Mouse (Mus musculus) intestine, embryonic 15.5 days (tissue): ENCODE data around the gene Cenpm. TPM values are rescaled to one million over a fixed set of nuclear protein-coding genes. Genes with fewer than 3 reads are reported as not detected.

ENCODE experiments used
- ATAC-seq: fragments of 200-750 bp; cut with Nextera tagmentation; 2 replicates; pipeline ENCODE4 v1.8.0; 2017; ENCODE audit warnings: moderate TSS enrichment, moderate library complexity
- H3K27ac ChIP-seq: fragments of 300-500 bp; sonication (generic); 2 replicates; pipeline ENCODE4 v1.5.1; 2015; ENCODE audit warnings: mild to moderate bottlenecking, inconsistent platforms
- H3K27me3 ChIP-seq: fragments of 300-500 bp; sonication (generic); replicated peaks from 2 replicates; pipeline ENCODE4 v1.6.1; 2015; ENCODE audit warnings: inconsistent platforms
- H3K36me3 ChIP-seq: fragments of 300-500 bp; sonication (generic); 2 replicates; pipeline ENCODE4 v1.6.1; 2015; ENCODE audit warnings: inconsistent platforms
- H3K4me1 ChIP-seq: fragments of 300-500 bp; sonication (generic); replicated peaks from 2 replicates; pipeline ENCODE4 v1.6.1; 2015; ENCODE audit warnings: inconsistent platforms
- H3K4me2 ChIP-seq: fragments of 300-500 bp; sonication (generic); replicated peaks from 2 replicates; pipeline ENCODE4 v1.6.1; 2015; ENCODE audit warnings: mild to moderate bottlenecking, inconsistent platforms
- H3K4me3 ChIP-seq: fragments of 300-500 bp; sonication (generic); replicated peaks from 2 replicates; pipeline ENCODE4 v1.5.1; 2015; ENCODE audit warnings: inconsistent platforms
- H3K9ac ChIP-seq: fragments of 300-500 bp; sonication (generic); 2 replicates; pipeline ENCODE4 v1.6.1; 2015; ENCODE audit warnings: inconsistent platforms
- H3K9me3 ChIP-seq: fragments of 300-500 bp; sonication (generic); 2 replicates; pipeline ENCODE4 v1.6.1; 2016; ENCODE audit warnings: inconsistent platforms
- WGBS: fragments of 180-500 bp; shearing (Covaris S2); methylation state at CpG from one replicate; pipeline ENCODE4 v1.1.7; 2015; 5-methylcytosine and 5-hydroxymethylcytosine counted together
- polyA plus RNA-seq: library from polyadenylated mRNA; unstranded; fragments of >200 nt; fragmentation: Nextera tagmentation; extraction: Ambion mirVana; gene quantifications from 2 replicates; pipeline ENCODE4 v1.2.1, GENCODE M21; 2015

The Cenpm gene
- polyA plus RNA-seq, 1 experiment from 2014 or later, result 49.1 TPM

GRCm38 (mm10) chr15:82197937-82198336 is 46.6 kb downstream of the Cenpm start:
- H3K27ac ChIP-seq, result no peak overlapping the region
- WGBS, result 93% methylated on average over 11 of the region's 11 CpGs
- no peak overlapping the region for H3K4me2 ChIP-seq
- no peak for ATAC-seq
- H3K4me1 ChIP-seq, result no peaks in the 10 kb centered on the region
- H3K27me3 ChIP-seq, result no peaks in the 10 kb centered on the region
- peaks cover 87% of the 10 kb centered on the region for H3K36me3 ChIP-seq
- H3K9me3 ChIP-seq, result no peaks in the 10 kb centered on the region
- no peak overlapping the region for H3K4me3 ChIP-seq
- no peak overlapping the region for H3K9ac ChIP-seq

- no peaks in the 10 kb centered on the region for H3K4me1 ChIP-seq
- WGBS, result 91% methylated on average over 10 of the region's 10 CpGs
- H3K4me2 ChIP-seq, result no peak overlapping the region
- H3K9me3 ChIP-seq, result no peaks in the 10 kb centered on the region
- H3K4me3 ChIP-seq, result no peak overlapping the region
- ATAC-seq, result no peak
- no peak overlapping the region for H3K9ac ChIP-seq
- peaks cover 91% of the 10 kb centered on the region for H3K36me3 ChIP-seq
- no peaks in the 10 kb centered on the region for H3K27me3 ChIP-seq
- no peak overlapping the region for H3K27ac ChIP-seq
Observed at GRCm38 (mm10) chr15:82197246-82197750, 47.2 kb downstream of the Cenpm start.

GRCm38 (mm10) chr15:82196300-82196699 is 48.2 kb downstream of the Cenpm start:
- H3K36me3 ChIP-seq, result peaks cover 93% of the 10 kb centered on the region
- H3K9ac ChIP-seq, result no peak overlapping the region
- H3K4me2 ChIP-seq, result no peak overlapping the region
- H3K4me3 ChIP-seq, result no peak overlapping the region
- ATAC-seq, result 0 out of 2 replicates have a peak, but pooled peaks have one; percentile 25
- no peak overlapping the region for H3K27ac ChIP-seq
- no peaks in the 10 kb centered on the region for H3K4me1 ChIP-seq
- no peaks in the 10 kb centered on the region for H3K9me3 ChIP-seq
- WGBS, result 86% methylated on average over 12 of the region's 12 CpGs
- H3K27me3 ChIP-seq, result no peaks in the 10 kb centered on the region

- no peaks in the 10 kb centered on the region for H3K9me3 ChIP-seq
- no peak overlapping the region for H3K4me2 ChIP-seq
- H3K27me3 ChIP-seq, result no peaks in the 10 kb centered on the region
- no peak overlapping the region for H3K4me3 ChIP-seq
- peaks cover 74% of the 10 kb centered on the region for H3K36me3 ChIP-seq
- H3K4me1 ChIP-seq, result no peaks in the 10 kb centered on the region
- no peak overlapping the region for H3K9ac ChIP-seq
- no peak overlapping the region for H3K27ac ChIP-seq
- ATAC-seq, result no peak
- 87% methylated on average over 8 of the region's 8 CpGs for WGBS
Observed at GRCm38 (mm10) chr15:82192617-82193016, 51.9 kb downstream of the Cenpm start.

- no peaks in the 10 kb centered on the region for H3K9me3 ChIP-seq
- H3K36me3 ChIP-seq, result peaks cover 71% of the 10 kb centered on the region
- no peak overlapping the region for H3K27ac ChIP-seq
- no peaks in the 10 kb centered on the region for H3K27me3 ChIP-seq
- no peak overlapping the region for H3K9ac ChIP-seq
- no peak overlapping the region for H3K4me3 ChIP-seq
- peaks cover 13% of the 10 kb centered on the region for H3K4me1 ChIP-seq
- no peak for ATAC-seq
- 93% methylated on average over 10 of the region's 10 CpGs for WGBS
- H3K4me2 ChIP-seq, result no peak overlapping the region
Observed at GRCm38 (mm10) chr15:82188481-82189240, 55.9 kb downstream of the Cenpm start.

GRCm38 (mm10) chr15:82187924-82188323 is 56.6 kb downstream of the Cenpm start:
- no peak for ATAC-seq
- no peak overlapping the region for H3K9ac ChIP-seq
- H3K27me3 ChIP-seq, result no peaks in the 10 kb centered on the region
- no peak overlapping the region for H3K4me3 ChIP-seq
- no peak overlapping the region for H3K4me2 ChIP-seq
- H3K9me3 ChIP-seq, result no peaks in the 10 kb centered on the region
- peaks cover 13% of the 10 kb centered on the region for H3K4me1 ChIP-seq
- H3K36me3 ChIP-seq, result peaks cover 73% of the 10 kb centered on the region
- WGBS, result 93% methylated on average over 1 of the region's 1 CpGs
- no peak overlapping the region for H3K27ac ChIP-seq

GRCm38 (mm10) chr15:82187401-82187800 is 57.1 kb downstream of the Cenpm start:
- H3K4me1 ChIP-seq, result peaks cover 13% of the 10 kb centered on the region
- H3K4me3 ChIP-seq, result no peak overlapping the region
- ATAC-seq, result no peak
- H3K36me3 ChIP-seq, result peaks cover 73% of the 10 kb centered on the region
- H3K9me3 ChIP-seq, result no peaks in the 10 kb centered on the region
- H3K27ac ChIP-seq, result no peak overlapping the region
- no peak overlapping the region for H3K9ac ChIP-seq
- WGBS, result 82% methylated on average over 4 of the region's 4 CpGs
- no peak overlapping the region for H3K4me2 ChIP-seq
- H3K27me3 ChIP-seq, result no peaks in the 10 kb centered on the region

GRCm38 (mm10) chr15:82186931-82187330 is 57.6 kb downstream of the Cenpm start:
- no peak overlapping the region for H3K9ac ChIP-seq
- no peak overlapping the region for H3K4me2 ChIP-seq
- peaks cover 73% of the 10 kb centered on the region for H3K36me3 ChIP-seq
- H3K4me3 ChIP-seq, result no peak overlapping the region
- H3K4me1 ChIP-seq, result peaks cover 13% of the 10 kb centered on the region
- H3K27ac ChIP-seq, result no peak overlapping the region
- no peaks in the 10 kb centered on the region for H3K27me3 ChIP-seq
- 89% methylated on average over 5 of the region's 5 CpGs for WGBS
- no peak for ATAC-seq
- no peaks in the 10 kb centered on the region for H3K9me3 ChIP-seq

- no peak overlapping the region for H3K4me3 ChIP-seq
- no peaks in the 10 kb centered on the region for H3K9me3 ChIP-seq
- WGBS, result 79% methylated on average over 14 of the region's 14 CpGs
- H3K9ac ChIP-seq, result no peak overlapping the region
- H3K27me3 ChIP-seq, result no peaks in the 10 kb centered on the region
- ATAC-seq, result 0 out of 2 replicates have a peak, but pooled peaks have one; percentile 34
- peaks cover 73% of the 10 kb centered on the region for H3K36me3 ChIP-seq
- H3K4me2 ChIP-seq, result no peak overlapping the region
- H3K4me1 ChIP-seq, result peaks cover 13% of the 10 kb centered on the region
- 0 out of 2 replicates have a peak overlapping the region, but pooled peaks have one; percentile 2 for H3K27ac ChIP-seq
Observed at GRCm38 (mm10) chr15:82186131-82186530, 58.4 kb downstream of the Cenpm start.

- Histone ChIP-seq H3K4me3 (no peak overlapping the region), H3K4me2 (no peak overlapping the region), H3K9me3 (no peaks in the 10 kb centered on the region), H3K9ac (no peak overlapping the region), H3K27ac (no peak overlapping the region), H3K4me1 (peaks cover 13% of the 10 kb centered on the region), H3K27me3 (no peaks in the 10 kb centered on the region), H3K36me3 (peaks cover 78% of the 10 kb centered on the region)
- 68% methylated on average over 14 of the region's 14 CpGs for WGBS
- peak; percentile 31; the same call in 1 of the 2 replicates for ATAC-seq
Observed at GRCm38 (mm10) chr15:82185062-82185783, 59.3 kb downstream of the Cenpm start.

GRCm38 (mm10) chr15:82184656-82185055 is 59.9 kb downstream of the Cenpm start:
- H3K27me3 ChIP-seq, result no peaks in the 10 kb centered on the region
- ATAC-seq, result peak; percentile 16; the same call in 1 of the 2 replicates
- no peak overlapping the region for H3K4me2 ChIP-seq
- peaks cover 13% of the 10 kb centered on the region for H3K4me1 ChIP-seq
- WGBS, result 76% methylated on average over 10 of the region's 10 CpGs
- H3K9me3 ChIP-seq, result no peaks in the 10 kb centered on the region
- no peak overlapping the region for H3K4me3 ChIP-seq
- H3K36me3 ChIP-seq, result peaks cover 80% of the 10 kb centered on the region
- H3K27ac ChIP-seq, result no peak overlapping the region
- H3K9ac ChIP-seq, result no peak overlapping the region

- WGBS, result 68% methylated on average over 7 of the region's 7 CpGs
Observed at GRCm38 (mm10) chr15:82184183-82184582, 60.4 kb downstream of the Cenpm start.

More at GRCm38 (mm10) chr15:82184183-82184582, 60.4 kb downstream of the Cenpm start:
- Histone ChIP-seq H3K9me3 (no peaks in the 10 kb centered on the region), H3K4me3 (no peak overlapping the region), H3K27me3 (no peaks in the 10 kb centered on the region), H3K9ac (no peak overlapping the region), H3K4me2 (no peak overlapping the region), H3K27ac (no peak overlapping the region), H3K4me1 (peaks cover 13% of the 10 kb centered on the region), H3K36me3 (peaks cover 81% of the 10 kb centered on the region)
- ATAC-seq, result peak; percentile 67
